Mouse (Mus musculus) frontal cortex, postnatal 14 days (tissue): ENCODE measurements around the gene Mfsd6l.
A peak's percentile ranks its signal among the peaks of the same experiment; 100 is the strongest.

ENCODE experiments used
- DNase-seq, 2 experiments: peaks; one replicate each; pipeline ENCODE4 v3.0.0; 2022; ENCODE audit warnings: low spot score in 2 of 2

The Mfsd6l gene

DNA sequence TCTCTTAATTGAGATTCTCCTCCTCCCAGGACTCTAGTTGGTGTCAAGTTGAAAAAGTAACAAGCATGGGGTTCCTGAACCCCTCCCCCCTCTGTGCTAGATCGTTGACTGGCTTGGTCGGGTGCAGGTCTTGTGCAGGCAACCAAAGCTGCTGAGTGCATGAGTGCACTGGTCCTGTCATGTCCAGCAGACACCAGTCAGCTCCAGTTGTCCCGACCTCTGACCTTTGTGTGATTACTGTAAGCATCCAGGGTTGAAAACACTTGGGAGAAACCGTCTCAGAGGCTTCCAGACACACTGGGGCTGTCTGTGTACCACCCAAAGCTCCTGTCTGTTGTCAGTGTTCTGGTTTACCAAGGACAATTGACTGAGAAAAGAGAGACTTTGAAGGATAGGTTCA is 5.6 kb upstream of the Mfsd6l start:
- DNase-seq = no peak

DNA sequence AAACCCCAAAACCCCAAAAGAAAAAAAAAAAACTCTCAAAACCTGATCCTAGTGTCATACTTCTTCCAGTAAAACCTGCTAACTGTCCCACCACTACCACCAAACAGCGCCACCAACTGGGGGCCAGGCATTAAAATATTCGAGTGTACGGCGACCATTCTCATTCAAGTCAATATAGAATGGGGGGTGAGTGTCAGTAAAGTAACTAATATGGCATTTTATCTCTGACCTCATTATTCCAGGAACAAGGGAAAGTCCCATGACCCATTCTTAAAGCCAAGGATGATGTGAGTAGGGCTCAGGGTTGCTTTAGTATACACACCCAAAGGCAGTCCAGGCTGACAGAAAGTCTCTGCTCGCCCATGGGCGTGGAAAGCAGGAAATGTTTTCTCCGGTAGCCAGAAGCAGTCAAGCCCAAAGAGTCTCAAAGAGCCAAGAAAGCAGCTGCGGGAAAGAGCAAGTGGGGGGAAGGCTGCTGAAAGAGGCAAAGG is 2.0 kb upstream of the Mfsd6l start:
- DNase-seq = no peak

DNA sequence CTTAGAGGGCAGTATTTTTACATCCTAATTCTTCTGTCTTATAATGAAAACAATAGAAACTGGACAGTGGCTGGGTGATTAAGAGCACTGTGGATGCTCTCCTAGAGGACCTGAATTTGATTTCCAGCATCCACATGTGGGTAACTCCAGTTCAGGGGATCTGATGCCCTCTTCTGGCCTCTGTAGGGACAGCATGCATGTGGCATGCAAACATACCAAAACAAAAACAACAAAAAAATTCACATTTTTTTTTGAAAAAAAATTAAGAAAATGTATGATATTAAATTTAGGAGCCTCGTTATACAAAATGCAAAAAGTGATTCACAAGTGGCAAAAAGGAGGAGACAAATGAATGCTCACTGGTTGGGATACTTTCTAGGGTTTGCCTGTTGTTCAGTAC is 3.6 kb downstream of the Mfsd6l start:
- DNase-seq = no peak

DNA sequence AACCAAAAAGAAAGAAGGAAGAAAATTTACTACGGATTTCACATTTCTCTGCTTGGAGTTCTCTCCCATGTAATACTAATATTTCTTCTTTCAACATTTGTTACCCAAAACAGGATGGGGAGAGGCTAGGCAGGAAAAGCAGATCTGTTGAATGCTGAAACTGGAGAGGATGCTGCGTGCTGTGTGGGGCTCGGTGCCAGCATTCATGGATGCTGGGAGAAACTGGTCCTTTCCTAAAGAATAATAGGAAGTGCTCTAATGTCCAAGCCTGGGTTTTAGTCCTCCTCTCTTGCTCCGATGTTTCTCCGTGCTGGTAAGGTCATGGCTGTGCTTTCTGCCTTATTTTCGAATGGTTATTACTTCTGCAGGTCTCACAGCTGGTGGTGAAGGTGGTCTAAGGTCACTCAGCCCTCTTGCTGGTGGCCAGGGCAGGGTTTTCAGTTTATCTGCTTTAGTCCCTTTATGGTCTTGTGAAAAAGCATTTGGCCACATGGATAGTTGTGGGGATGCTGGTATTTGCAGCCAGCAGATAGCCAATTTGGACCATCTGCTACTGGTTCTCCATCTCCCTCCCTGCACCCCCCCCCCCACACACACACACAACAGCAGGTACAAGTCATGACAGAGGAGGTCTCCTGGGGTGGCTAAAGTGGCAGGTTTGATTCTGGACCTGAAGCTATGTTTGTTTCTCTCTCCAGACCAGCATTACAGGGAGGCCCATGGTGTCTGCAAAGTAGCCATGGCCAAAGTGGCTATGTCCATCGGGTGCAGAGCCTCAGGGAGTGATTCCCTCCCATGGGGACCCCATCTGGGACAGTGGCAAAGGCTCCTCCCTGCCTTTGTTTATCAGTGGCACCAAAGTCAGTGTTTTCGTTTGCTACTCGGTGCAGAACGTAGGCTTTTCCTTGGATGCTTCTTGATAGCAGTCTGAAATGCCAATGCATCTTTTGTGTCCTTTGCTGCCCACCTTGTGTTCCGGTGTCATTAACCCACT is 6.3 kb downstream of the Mfsd6l start:
- no peak for DNase-seq

DNA sequence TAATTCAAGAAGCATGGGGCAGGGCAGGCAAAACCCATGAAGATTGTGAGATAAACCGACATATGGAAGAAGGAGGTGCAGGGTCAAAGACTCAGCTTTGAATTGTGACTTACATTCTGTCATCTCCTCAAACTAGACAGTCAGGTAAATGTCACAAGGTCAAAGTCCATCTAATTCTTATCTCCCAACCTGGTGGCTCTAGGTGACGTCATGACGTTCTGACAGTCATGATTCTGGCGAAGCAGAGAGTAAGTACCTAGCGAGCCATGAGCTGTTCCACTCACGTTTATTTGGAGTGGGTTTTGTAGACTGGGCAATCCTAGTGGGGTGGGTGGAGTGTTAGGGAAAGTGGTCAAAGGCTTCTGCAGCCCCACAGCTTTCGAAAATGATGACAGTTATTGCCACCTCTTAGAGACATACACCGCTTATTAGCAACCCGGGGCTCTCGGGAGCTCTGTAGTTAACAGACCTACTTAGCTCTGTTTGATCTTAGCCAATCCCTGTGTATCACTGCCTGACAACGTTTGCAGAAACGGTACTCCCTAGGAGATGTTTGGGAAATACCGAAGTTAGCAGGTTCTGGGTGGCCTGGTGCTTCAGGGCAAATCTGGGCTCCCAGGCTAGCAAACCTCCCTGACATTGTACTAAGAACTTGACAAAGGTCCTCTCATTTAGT is 8.5 kb downstream of the Mfsd6l start:
- DNase-seq = no peak

DNA sequence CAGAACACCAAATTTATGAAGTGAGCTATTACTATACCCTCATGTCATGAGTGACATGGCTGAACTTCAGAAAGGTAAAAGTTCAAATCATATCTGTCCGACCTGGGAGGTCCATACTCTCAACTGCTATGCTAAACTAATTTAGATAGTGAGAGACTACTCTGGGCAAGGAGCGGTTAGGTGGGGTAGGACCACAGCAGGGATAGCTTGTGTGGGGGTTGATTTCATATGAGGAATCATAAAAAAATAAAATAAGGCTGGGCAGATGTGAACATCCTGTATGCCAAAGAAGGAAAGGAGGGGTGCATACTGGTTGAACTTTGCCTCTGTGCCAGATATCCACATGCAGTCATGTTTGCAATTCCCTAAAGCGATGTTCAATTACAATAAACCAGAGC is 9.0 kb downstream of the Mfsd6l start:
- no peak for DNase-seq

DNA sequence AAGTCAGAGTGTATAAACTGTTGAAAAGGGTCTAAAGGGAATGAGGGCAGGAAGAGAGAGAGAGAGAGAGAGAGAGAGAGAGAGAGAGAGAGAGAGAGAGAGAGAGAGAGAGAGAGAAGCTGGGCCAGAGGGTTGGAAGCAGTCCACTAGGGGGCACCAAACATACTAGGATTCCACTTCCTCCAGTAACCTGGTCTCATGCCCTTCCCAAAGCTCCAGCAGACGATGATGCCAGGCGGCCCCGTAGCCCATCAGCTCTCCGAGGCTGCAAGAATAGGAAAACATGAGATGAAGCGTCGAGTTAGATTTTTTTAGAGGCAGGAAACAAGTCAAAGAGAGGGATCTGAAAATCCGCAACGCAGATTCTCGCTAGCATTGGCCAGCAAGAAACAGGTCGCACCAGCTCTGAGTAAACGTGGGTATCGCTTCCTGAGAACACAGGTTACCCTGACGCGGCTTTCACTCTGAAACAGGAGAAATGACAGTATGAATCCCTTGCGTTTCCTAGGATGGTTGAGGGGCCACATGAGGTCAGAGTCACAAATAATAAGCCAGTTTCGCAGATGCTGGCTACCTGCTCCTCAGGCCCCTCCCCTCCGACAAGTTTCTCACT is 10.6 kb downstream of the Mfsd6l start:
- peak; percentile 58 to 74 for DNase-seq

DNA sequence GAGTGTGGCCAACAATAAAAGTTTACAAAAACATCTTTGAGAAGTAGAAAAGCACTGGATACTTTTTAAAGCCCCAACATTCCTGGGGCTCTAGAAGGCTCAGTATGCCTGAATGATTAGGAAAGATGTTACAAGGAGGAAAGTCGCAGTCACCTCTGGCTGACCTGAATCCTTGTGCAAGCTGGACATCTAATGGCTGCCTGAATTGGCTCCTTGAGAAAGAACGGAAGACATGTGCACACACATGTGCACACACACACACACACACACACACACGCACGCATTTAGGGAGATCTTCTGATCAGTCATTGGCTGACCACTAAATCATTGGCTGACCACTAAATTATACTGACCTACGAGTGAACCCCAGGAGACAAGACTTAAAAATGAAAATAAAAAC is 14.9 kb downstream of the Mfsd6l start:
- DNase-seq = no peak

DNA sequence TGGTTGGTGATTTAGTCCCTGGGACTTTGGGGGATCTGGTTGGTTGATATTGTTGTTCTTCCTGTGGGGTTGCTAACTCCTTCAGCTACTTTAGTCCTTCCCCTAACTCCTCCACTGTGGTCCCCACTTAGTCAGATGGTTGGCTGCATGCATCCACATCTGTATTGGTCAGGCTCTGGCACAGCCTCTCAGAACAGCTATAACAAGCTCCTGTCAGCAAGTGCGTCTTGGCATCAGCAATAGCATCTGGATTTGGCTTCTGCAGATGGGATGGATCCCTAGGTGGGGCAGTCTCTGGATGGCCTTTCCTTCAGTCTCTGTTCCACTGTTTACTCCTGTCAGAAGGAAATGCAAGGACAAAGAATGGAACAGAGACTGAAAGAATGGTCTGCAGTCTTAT is 21.1 kb downstream of the Mfsd6l start:
- DNase-seq = no peak

DNA sequence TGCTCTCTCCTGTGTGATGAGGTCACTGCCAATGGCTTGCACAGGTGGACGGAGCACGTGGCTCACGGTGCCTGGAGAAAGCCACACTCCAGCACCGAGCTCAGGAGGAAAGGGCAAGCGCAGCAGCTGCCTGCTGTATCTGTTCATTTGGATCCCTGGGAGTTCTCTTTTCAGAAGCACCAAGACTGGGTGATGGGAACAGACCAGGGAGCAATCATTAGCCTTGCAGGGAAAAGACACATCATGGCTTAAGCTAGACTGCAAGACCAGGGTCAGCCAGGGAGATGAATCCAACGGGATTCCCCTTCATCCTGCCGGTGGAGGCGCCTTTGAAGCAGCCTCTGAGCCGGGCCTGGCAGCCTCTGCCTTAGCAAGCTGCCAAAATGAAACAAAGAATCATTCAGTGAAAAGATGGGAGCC is 23.5 kb downstream of the Mfsd6l start:
- peak; percentile 51 to 55 for DNase-seq

DNA sequence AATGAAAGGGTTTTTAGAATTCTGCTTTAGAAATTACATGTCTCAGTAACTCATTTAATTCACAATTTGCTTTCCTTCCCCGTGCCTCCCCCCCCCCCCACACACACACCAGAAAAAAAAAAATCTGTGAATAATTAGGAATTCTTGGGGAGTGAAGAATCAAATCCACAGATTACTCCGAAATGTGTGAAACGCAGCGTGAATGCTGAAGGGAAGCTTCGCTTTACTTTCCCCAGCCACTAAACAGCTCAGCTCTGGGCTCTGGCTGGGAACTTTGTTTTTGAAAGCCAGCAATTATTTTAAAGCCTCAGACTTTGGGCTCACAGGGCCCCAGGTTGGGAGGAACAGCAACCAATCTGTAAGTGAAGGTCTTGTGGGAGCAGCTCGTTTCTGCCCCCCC is 24.6 kb downstream of the Mfsd6l start:
- DNase-seq = no peak

DNA sequence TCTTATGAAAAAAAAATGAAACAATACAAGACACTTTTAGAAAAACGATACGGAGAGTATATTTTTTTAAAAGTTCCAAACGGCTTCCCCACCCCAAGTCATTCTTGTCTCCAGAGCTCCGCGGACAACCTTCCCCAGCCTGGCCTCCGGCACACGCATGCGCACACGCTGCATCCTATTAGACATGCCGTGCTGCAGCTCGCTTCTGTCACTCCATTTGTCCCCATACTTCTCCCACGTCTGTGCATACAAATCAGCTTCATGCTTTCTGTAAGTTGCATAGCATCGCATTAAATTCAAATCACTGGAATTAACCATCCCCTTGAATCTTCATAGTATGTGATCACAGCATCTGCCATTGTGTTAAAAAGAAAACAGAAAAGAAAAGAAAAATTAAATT is 27.2 kb downstream of the Mfsd6l start:
- DNase-seq = peak in 1 of 2 experiments; percentile 25

DNA sequence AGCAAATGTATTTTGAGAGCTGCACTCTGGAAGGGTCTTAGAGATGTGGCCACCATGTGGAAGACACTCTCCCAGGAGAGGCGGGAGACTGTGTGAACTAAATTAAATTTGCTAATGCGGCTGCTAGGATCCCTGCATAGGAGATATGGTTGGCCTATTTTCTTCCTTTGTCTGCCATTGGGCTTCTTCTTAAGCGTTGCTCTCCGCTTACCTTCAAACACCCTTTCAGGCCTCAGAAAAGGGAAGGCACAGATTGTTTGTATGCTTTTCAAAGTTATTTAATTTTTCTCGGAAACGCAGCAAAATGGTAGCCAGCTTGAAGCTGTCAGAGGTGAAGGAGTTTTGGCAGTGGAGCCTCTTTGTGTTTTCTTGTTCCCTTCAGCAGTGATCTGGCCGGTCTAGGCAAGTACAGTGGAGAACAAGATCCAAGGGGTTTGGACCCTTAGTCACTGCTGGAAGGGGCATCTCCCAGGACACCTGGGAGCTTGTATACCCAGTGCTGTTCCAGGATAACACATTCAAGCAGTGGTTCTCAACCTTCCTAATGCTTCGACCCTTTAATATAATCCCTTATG is 28.0 kb downstream of the Mfsd6l start:
- no peak for DNase-seq

DNA sequence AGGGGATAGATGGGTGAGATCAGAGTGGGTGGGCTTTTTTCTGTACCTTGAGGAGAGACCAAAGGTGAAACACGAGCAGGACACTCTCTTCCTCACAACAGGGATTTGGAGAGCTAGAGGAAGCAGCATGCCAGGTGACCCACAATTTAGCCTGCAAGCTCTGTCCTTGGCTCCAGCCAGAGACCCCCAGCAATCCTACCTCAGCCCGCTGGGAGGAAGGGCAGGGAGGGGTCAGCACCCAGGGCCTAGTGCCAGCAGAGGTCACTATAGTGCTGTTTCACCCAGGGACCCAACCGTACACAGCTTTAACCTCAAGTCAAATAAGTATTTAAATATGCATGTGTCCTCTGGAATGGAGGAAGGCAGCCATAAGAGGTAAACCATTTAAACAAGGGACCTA is 29.9 kb downstream of the Mfsd6l start:
- DNase-seq = no peak

DNA sequence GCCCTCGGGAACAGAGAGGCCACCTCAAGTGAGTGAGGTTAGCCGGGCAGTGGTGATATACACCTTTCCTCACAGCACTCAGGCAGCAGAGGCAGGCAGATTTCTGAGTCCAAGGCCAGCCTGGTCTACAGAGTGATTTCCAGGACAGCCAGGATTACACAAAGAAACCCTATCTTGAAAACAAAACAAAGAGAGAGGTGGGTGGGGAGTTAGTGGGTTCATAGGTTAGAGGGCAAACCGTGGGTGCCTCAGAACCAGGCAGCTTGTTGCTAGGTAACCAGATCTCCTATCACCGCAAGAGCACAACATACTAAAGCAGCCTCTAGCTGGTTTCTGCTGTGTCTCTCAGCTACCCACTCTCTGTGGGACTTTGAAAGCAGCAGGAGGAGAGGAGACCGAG is 30.7 kb downstream of the Mfsd6l start, which contains the start of gene Ccdc42:
Gene Ccdc42, plus strand, starts transcription at position 301 of the 400 bp plus-strand sequence.
- no peak for DNase-seq

DNA sequence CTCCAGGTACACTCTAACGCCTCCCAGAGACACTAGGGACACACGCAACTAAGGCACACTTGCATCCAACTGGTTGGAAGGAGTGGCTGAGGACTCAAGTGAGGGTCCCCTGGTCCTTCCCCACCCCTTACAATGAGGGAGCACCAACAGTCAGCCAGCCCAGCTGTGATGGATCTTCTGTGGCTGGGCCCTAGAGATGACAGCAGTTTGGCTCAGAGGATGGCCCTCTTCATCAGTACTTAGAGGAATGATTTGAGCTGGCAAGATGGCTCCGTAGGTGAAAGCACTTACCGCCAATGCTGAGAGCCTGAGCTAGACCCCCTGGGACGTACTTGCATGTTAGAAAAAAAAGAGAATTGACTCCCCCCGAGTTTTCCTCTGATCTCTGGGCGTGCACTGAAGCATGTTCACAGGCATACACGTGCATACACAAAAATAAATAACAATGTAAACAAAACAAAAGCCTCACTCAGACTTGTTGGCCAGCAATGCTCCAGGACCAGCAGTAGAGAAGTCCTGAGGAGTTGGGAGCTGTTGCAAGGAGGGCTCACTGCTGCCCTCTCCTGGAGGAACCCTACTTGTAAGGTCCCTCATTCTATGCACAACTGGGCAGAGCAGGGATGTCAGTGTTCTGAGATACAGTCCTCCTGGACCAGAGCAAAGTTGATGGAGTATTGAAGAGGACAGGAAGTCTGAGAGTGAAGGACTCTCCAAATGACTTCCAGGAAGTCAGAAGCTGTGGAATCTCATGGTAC is 33.2 kb downstream of the Mfsd6l start:
- peak in 1 of 2 experiments; percentile 71 for DNase-seq

DNA sequence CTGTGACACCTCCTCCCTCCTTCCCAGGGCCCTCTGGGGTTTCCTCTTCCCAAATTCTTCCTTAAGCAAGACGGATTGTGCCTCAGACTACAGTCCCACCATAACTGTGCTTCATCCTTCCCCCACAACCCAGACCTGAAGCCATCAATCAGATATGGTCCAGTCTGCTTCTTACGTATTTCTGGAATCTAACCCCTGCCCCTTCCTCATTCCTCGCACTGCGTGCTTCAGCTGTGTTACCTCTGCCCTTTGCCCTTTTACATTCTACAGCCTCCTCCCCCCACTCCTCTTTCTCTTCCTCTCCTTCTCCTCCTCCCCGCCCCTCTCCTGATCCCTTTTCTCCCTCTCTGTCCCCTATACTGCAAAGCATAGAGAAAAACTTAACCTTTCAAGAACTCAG is 35.7 kb downstream of the Mfsd6l start:
- no peak for DNase-seq

DNA sequence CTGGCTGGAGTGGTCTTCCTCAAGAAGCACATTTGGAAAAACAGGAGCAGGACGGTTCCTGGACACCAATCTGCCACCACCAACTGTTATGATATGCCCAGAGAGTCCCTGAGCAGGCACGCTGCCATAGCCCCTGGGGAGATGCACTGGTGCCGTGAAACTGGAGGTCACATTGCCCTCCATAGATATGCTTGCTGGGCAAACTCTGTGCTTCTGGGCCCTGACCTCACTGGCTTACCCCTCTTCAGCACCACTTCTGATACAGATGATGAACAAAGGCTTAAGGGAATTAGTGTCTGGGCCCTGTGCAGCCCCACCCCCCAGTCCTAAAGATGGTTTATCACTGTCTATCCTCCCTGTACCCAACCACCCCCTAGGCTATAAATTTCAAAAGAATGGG is 37.3 kb downstream of the Mfsd6l start:
- no peak for DNase-seq

DNA sequence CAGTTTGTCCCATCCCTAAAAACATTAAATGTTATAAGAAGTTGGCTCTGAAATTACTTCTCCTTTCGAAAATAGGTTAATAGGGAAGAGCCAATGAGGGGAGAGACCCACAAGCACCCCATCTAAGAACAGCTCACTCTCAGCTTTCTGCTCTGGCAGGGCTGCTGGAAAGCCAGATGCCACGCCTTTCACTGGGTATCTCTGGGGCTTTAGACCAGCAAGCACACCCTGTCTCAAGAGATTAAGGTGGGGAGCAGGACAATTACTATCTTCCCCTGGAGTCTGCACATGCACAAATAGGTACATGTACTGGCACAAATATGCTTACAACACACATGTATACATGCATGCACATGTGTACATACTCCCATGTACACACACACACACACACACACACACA is 41.9 kb downstream of the Mfsd6l start:
- DNase-seq = no peak

DNA sequence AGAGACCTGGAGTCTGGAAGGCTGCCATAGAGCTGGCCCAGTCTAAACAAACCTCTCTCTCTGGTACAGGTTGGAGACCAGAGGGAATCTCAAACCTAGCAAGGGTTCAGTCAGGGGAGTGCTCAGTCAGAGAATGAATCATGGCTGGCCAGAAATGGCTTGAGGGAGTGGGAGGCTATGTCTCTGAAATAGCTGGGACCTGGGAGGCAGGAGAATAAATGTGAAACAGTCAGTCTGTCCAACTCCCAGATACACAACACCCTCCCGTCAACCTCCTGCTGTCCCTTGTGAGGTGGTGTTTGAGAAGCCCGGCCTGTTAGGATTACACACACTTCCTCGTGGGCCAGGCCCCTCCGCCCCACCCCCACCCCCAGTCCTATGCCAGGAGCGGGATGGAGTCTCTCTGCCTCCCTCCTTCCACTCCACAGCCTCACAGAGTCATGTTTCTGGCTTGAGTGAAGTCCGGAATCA is 44.6 kb downstream of the Mfsd6l start:
- DNase-seq = no peak

DNA sequence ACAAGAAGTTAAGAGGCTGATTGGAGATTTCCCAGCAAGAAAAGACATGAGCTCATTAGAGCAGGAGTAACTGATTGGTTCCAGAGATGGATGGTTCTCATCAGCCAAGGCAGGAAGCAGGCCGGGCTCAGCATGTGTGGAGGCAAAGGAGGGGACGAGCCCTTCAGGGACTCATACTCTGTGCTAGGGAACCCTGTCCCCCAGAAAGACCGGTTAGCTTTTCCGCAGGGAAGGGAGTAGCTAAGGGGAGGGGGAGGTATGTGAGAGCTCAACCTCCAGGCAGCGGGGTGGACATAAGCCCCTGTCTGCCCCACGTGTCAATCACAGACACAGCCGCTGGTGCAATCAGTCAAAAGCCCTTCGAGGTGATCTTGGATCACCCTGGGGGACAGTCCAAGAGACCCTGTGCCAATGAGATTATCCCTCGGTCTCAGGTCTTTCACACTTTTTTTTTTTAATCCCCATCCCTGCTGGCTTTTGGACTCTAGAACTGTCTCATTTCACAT is 45.6 kb downstream of the Mfsd6l start:
- DNase-seq = no peak
